Mouse (Mus musculus) midbrain, embryonic 15.5 days (tissue): Measurements from ENCODE around the gene Ankrd63. TPM values are rescaled to one million over a fixed set of nuclear protein-coding genes. Genes with fewer than 3 reads are reported as not detected.

Experiments used
- ATAC-seq: fragments of 200-750 bp; cut with Nextera tagmentation; replicated peaks from 2 replicates; pipeline ENCODE4 v1.8.0; 2017; ENCODE audit warnings: moderate TSS enrichment
- H3K27ac ChIP-seq: fragments of 300-500 bp; sonication (generic); 2 replicates; pipeline ENCODE4 v1.5.1; 2015; ENCODE audit warnings: mild to moderate bottlenecking, inconsistent platforms
- H3K27me3 ChIP-seq: fragments of 300-500 bp; sonication (generic); replicated peaks from 2 replicates; pipeline ENCODE4 v1.6.1; 2015; ENCODE audit warnings: inconsistent platforms
- H3K36me3 ChIP-seq: fragments of 300-500 bp; sonication (generic); replicated peaks from 2 replicates; pipeline ENCODE4 v1.6.1; 2015; ENCODE audit warnings: inconsistent platforms
- H3K4me1 ChIP-seq: fragments of 300-500 bp; sonication (generic); 2 replicates; pipeline ENCODE4 v1.6.1; 2015; ENCODE audit warnings: inconsistent platforms
- H3K4me2 ChIP-seq: fragments of 300-500 bp; sonication (generic); 2 replicates; pipeline ENCODE4 v1.6.1; 2015; ENCODE audit warnings: inconsistent platforms, mild to moderate bottlenecking, moderate library complexity
- H3K4me3 ChIP-seq: fragments of 300-500 bp; sonication (generic); 2 replicates; pipeline ENCODE4 v1.5.1; 2015; ENCODE audit warnings: mild to moderate bottlenecking, inconsistent platforms
- H3K9ac ChIP-seq: fragments of 300-500 bp; sonication (generic); 2 replicates; pipeline ENCODE4 v1.6.1; 2015; ENCODE audit warnings: mild to moderate bottlenecking, inconsistent platforms
- H3K9me3 ChIP-seq: fragments of 300-500 bp; sonication (generic); 2 replicates; pipeline ENCODE4 v1.6.1; 2016; ENCODE audit warnings: inconsistent platforms
- WGBS: fragments of 180-500 bp; shearing (Covaris S2); methylation state at CpG from one replicate; pipeline ENCODE4 v1.1.7; 2015; ENCODE audit warnings: mixed read lengths; 5-methylcytosine and 5-hydroxymethylcytosine counted together
- polyA plus RNA-seq: library from polyadenylated mRNA; unstranded; fragments of >200 nt; fragmentation: Nextera tagmentation; extraction: Ambion mirVana; gene quantifications from 2 replicates; pipeline ENCODE4 v1.2.1, GENCODE M21; 2015

Ankrd63 gene
- polyA plus RNA-seq, 1 experiment from 2014 or later, result not detected

DNA sequence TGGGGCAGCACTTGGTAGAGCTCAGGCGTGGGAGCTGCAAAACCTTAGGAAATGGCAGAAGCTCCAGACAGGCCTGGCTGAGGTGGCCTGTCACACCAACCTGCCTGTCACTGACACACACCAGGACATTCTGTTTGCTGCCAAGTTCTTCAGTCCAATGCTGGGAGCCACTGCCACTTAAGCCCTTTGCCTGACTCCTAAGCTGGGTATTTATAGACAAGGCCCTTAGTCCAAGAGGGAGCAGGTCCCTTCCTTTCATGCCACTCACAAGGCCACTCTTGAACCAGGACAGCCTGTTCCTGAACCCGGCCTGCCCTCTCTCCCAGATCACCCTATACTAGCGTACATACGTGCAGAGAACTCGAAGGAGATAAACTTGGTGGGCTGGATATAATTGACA is 12.9 kb upstream of the Ankrd63 start:
- Histone ChIP-seq H3K36me3 (no peaks in the 10 kb centered on the region), H3K9me3 (no peaks in the 10 kb centered on the region), H3K27me3 (peaks cover 13% of the 10 kb centered on the region), H3K4me2 (no peak overlapping the region), H3K4me1 (peaks cover 9% of the 10 kb centered on the region), H3K27ac (no peak overlapping the region), H3K9ac (no peak overlapping the region), H3K4me3 (no peak overlapping the region)
- no peak for ATAC-seq
- WGBS, result 91% methylated on average over 5 of the region's 5 CpGs

DNA sequence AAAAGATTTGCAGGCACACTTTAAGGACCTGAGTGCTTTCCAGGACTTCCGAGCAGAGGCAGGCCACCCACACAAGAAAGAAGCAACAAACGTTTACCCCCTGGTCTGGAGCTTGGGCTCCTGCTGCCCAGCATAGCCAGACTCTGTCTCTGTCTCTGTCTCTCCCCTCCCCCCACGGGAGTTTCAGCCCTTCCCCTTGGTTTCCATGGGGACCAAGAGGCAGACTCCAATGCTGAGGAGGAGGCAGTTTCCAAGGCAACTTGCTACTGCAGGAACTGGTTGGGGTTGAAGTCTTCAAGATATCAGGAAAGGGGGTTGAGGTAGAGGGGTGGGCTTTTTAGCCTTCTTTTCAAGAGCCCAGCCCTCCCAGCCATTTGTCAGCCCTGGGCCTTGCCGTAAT is 10.5 kb upstream of the Ankrd63 start:
- H3K9me3 ChIP-seq, result no peaks in the 10 kb centered on the region
- ATAC-seq, result peak; percentile 62
- peak overlapping the region; percentile 20; the same call in 1 of the 2 replicates for H3K27ac ChIP-seq
- 18% methylated on average over 4 of the region's 4 CpGs for WGBS
- no peak overlapping the region; the same call in 1 of the 2 replicates for H3K4me2 ChIP-seq
- H3K9ac ChIP-seq, result no peak overlapping the region
- H3K36me3 ChIP-seq, result no peaks in the 10 kb centered on the region
- H3K4me3 ChIP-seq, result no peak overlapping the region
- peaks cover 20% of the 10 kb centered on the region for H3K4me1 ChIP-seq
- H3K27me3 ChIP-seq, result peaks cover 32% of the 10 kb centered on the region

DNA sequence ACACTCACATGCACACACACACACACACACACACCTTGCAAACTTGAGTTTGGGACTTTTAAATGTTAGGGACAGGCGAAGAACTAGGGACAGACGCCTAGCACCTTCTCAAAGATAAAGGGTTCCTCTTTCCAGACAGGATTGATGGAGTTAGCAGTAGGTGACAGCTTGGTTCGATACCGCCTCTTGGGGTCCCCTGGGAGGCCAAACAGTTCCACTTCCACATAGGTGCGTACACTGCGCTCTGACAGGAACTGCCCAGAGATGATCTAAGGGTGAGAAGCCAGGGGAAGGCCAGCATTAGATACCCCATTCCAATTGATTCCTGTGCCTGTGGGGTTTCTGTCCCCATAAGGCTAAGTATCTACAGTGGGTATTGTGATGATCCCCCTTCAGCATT is 9.9 kb upstream of the Ankrd63 start:
- Histone ChIP-seq H3K27me3 (peaks cover 38% of the 10 kb centered on the region), H3K9me3 (no peaks in the 10 kb centered on the region), H3K36me3 (no peaks in the 10 kb centered on the region), H3K4me2 (no peak overlapping the region), H3K4me1 (peaks cover 20% of the 10 kb centered on the region), H3K4me3 (no peak overlapping the region), H3K27ac (no peak overlapping the region), H3K9ac (no peak overlapping the region)
- WGBS, result 95% methylated on average over 6 of the region's 6 CpGs
- no peak for ATAC-seq

DNA sequence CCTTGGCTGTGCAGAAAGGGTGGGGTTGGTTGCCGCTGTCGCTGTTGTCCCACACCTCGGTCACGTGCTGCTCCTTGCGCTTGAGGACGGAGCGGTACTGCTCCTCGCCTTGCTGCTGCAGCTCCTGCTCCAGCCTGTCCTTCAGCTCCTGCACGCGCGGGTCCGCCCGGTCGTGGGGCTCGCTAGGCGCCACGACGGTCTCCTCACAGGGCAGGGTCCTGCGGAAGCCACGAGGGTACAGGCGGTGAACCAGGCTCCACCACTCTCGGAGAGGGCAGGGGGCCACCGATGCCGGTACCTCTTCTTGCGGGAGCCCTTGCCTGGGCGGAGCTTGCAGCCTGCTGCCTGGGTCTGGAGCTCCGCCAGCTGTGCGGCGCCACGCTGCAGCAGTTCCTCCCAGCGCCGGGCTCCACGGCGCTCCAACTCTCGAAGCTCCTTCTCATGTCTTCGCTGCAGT is 7.3 kb upstream of the Ankrd63 start:
- peak overlapping the region; percentile 40 for H3K4me3 ChIP-seq
- peak overlapping the region; percentile 30 for H3K9ac ChIP-seq
- peaks cover 25% of the 10 kb centered on the region for H3K4me1 ChIP-seq
- H3K4me2 ChIP-seq, result peak overlapping the region; percentile 86
- peaks cover 64% of the 10 kb centered on the region for H3K27me3 ChIP-seq
- H3K36me3 ChIP-seq, result no peaks in the 10 kb centered on the region
- peak; percentile 69 for ATAC-seq
- 3% methylated on average over 36 of the region's 36 CpGs for WGBS
- H3K9me3 ChIP-seq, result no peaks in the 10 kb centered on the region
- no peak overlapping the region for H3K27ac ChIP-seq

DNA sequence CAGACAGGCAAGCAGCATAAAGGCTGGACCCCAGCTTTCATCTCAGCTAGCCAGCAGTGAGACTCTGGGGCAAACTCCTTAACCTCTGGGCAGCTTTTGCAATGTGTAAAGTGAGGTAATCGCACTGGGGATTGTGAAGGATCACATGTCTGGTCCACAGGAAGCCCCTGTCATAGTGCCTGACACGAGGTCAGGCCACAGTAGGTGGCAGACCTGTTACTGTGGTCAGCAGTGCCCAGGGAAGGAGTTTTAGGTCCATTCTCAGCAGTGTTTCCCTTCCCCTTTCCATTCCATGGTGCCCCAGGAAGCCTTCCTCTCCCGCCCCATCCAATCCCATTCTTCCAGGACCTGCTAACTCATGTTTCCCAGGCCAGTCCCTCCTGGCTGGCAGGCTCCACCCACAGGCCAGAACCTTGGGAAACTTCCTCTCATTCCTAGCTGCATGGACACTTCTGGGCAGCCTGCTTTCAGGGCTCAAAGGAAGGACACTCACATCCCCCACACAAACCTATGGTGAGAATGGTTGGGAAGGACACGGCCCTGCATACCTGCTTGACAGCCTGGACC is 6.0 kb upstream of the Ankrd63 start:
- Histone ChIP-seq H3K9ac (no peak overlapping the region), H3K4me1 (peaks cover 23% of the 10 kb centered on the region), H3K27ac (no peak overlapping the region), H3K4me2 (no peak overlapping the region), H3K9me3 (no peaks in the 10 kb centered on the region), H3K36me3 (no peaks in the 10 kb centered on the region), H3K4me3 (no peak overlapping the region), H3K27me3 (peaks cover 77% of the 10 kb centered on the region)
- ATAC-seq, result no peak
- 46% methylated on average over 4 of the region's 4 CpGs for WGBS

DNA sequence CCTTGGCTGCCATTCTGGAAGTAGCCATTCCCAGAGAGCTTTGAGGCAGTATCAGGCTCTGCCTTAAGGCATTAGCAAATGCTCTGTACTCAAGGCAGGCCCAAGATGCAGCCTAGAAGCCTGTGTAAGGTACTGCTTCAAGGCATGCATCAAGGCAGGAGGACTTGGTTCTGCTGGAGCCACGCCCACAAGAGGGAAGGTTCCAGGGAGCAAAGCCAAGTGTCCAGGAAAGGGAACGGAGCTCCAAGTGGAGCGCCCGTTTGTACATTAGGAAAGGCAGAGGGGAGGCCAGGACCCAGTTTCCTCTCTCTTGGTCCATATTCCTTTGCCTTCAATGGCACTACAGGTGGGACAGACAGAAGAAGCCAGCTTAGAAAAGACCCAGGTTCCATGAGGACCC is 4.7 kb upstream of the Ankrd63 start:
- Histone ChIP-seq H3K9me3 (no peaks in the 10 kb centered on the region), H3K4me2 (no peak overlapping the region), H3K27ac (no peak overlapping the region), H3K4me1 (peaks cover 27% of the 10 kb centered on the region), H3K4me3 (no peak overlapping the region), H3K27me3 (peaks cover 88% of the 10 kb centered on the region), H3K36me3 (no peaks in the 10 kb centered on the region), H3K9ac (no peak overlapping the region)
- no peak for ATAC-seq
- WGBS, result 84% methylated on average over 4 of the region's 4 CpGs

DNA sequence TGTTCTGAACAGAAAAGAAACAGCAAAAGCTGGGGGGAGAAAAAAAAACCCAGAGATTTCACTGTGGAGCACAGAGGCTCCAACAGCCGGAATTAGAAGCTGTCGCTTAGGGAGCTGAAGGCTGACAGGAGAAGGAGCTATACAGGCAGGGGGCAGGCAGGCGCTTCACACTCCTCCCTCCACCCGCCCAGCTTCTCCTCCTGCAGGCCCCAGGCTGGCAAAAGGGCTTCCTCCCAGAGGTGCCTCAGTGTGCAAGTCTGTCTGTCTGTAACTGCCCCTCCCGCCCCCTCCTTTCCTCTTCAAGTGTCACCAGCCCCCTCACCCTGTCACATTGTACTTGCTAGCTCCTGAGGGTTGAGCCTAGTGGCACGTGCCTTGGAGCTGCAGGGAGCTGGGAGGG is 2.7 kb upstream of the Ankrd63 start:
- Histone ChIP-seq H3K4me2 (no peak overlapping the region), H3K9ac (no peak overlapping the region)
- WGBS, result 8% methylated on average over 6 of the region's 6 CpGs

DNA sequence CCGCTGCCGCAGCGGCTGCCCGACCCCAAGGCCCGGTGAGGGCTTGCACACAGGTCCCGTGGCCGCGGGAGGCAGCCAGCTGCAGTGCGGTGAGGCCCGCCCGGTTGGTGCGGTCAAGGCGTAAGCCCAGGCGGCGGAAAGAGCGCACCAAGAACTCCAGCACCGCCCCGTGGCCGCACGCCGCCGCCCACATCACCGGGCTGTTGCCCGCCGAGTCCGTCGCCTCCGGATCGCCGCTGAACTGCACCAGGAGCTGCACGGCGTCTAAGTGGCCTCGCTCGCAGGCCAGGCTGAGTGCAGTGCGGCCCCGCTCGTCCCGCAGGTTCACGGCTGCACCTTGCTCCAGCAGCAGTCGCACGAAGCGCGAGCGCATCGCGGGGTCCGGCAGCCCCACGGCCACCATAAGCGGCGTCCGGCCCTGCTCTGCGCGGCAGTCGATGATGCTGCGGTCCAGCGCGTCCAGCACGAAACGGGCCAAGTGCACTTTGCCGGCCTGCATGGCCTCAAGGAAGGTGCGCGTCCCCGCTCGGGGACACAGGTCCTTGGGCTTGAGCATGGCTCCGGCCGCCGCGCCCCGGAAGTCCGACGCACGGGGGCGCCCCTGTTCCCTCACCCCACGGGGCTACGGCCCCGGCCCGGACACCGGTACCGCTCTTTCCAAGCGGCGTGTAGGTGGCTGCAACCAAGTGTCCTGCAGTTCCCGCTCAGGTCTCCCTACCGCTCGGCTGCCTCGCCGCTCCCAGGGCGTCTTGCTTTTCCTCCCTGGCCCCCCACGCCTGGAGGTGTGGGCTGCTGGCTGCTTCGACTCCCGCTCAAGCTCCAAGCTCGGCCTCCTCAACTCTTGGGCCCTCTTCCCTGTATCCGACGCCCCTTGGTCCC is 641 bp downstream of the Ankrd63 start:
- H3K27ac ChIP-seq, result no peak overlapping the region
- H3K9ac ChIP-seq, result peak overlapping the region; percentile 23; the same call in 1 of the 2 replicates
- peak; percentile 21 for ATAC-seq
- peaks cover 93% of the 10 kb centered on the region for H3K27me3 ChIP-seq
- H3K4me1 ChIP-seq, result peaks cover 45% of the 10 kb centered on the region
- H3K4me3 ChIP-seq, result peak overlapping the region; percentile 33
- H3K36me3 ChIP-seq, result no peaks in the 10 kb centered on the region
- H3K4me2 ChIP-seq, result peak overlapping the region; percentile 68
- no peaks in the 10 kb centered on the region for H3K9me3 ChIP-seq
- 1% methylated on average over 89 of the region's 93 CpGs for WGBS

More for the DNA sequence above, 2.7 kb upstream of the Ankrd63 start:
- no peak for ATAC-seq
- Histone ChIP-seq H3K27ac (no peak overlapping the region), H3K36me3 (no peaks in the 10 kb centered on the region), H3K9me3 (no peaks in the 10 kb centered on the region), H3K27me3 (peaks cover 94% of the 10 kb centered on the region), H3K4me3 (no peak overlapping the region), H3K4me1 (peaks cover 38% of the 10 kb centered on the region)

DNA sequence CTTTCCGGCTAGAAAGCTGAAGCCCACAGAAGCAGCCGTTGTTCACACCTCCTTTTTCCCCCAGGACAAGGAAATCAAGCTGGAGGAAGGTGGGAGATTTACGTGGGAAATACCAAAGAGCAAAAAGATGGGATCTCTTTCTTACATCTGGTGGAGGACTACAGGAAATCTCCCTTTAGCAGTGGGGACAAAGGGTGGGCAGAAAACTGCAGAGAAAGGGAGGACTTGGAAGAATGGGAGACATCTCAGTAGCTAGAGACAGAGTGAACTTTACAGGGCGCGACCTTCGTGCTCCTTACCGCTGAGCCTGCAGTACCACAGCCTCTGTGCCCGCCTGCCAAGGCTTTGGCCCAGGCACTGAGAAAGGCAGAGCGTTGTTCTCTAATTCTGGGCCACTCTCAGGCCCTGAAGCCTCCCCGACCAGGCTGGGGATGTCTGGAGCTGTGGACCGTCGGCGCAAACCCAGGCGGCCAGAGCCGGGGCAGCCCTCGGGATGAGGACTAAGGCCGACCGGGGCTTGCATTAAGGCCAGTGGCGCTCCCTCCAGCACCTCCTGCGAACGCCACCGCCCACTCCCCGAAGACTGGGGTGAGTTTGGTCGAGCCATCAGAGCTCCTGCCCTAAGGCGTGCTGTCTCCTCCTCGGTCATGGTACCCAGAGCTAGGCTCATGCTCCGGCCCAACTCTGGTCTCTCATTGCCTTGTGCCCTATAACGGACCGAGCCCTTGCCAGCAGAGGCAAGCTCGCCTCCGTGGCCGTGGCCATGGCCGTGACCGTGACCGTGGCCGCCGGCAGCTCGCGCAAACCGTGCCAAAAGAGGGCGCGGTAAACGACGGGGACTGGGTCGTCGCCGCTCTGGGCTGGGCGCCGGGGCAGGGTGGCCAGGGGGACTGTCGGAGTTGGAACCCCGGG is 1.5 kb downstream of the Ankrd63 start:
- Histone ChIP-seq H3K9ac (no peak overlapping the region), H3K27me3 (peaks cover 91% of the 10 kb centered on the region), H3K36me3 (no peaks in the 10 kb centered on the region), H3K9me3 (no peaks in the 10 kb centered on the region), H3K27ac (no peak overlapping the region), H3K4me2 (peak overlapping the region; percentile 68), H3K4me1 (peaks cover 45% of the 10 kb centered on the region), H3K4me3 (peak overlapping the region; percentile 33)
- ATAC-seq, result peak; percentile 5; the same call in 1 of the 2 replicates
- WGBS, result 4% methylated on average over 51 of the region's 51 CpGs

DNA sequence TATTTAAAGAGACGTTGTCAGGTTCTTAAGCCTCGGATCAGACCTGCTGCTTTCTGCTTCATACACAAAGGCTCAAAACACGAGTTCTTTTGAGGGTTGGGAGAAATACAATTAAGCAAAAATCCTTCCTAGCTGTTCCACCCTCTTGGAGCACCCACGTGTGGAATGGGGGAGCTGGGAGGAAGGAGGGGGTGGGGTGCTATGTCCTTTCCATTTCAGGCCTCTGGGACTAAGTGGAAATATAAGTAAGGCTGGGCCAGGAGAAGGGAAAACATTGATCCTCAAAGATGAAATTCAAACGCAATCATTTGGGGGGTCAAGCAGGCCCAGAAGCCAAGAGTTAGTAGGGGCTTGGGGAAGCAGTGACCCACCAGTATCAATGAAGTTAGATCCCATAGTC is 2.6 kb downstream of the Ankrd63 start:
- Histone ChIP-seq H3K9me3 (no peaks in the 10 kb centered on the region), H3K9ac (no peak overlapping the region), H3K4me3 (no peak overlapping the region), H3K36me3 (no peaks in the 10 kb centered on the region), H3K27ac (no peak overlapping the region), H3K4me1 (peaks cover 45% of the 10 kb centered on the region), H3K4me2 (no peak overlapping the region), H3K27me3 (peaks cover 90% of the 10 kb centered on the region)
- ATAC-seq, result no peak
- 4% methylated on average over 5 of the region's 5 CpGs for WGBS

DNA sequence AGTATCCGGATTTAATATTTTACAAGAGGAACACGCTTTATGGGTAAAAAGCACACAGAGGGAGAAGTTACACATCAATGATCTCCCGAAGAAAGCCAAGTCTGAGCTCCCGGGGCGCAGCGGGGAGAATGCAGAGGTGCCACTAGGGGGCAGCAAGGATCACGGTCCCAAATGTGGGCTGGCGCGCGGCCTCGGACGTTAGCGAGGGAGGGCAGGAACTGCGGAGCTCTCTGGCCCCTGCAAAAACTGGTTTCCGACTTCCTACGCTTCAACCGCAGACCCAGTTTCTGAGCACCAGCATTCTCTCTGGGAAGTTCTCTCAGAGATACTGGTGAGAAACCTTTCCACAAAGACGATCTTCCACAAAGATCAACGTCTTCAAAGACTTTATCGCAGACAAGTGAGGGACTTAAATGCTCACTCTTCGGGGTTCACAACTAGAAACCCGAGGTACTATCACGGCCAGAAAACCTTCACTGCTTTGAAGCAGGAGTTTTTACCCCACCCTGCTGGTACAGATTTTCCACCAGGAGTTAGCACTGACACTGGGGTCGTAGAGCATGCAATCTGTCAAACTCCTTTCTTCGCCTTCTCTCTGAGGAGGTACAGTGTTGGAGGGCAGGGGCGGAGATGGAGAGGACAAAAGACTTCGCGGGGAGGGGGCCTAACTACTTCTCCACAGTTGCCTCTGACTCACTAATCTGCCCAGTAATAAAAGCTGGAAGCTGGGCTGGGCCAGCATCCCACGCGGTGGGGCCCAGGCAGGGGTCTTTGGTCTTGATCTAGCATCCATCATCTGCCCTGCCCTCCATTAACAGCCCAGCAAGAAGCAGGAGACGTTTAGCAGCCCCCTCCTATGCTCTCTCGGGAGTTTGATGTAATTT is 3.3 kb downstream of the Ankrd63 start:
- H3K4me2 ChIP-seq, result peak overlapping the region; percentile 41
- no peak overlapping the region for H3K9ac ChIP-seq
- H3K27ac ChIP-seq, result no peak overlapping the region
- no peak for ATAC-seq
- peaks cover 45% of the 10 kb centered on the region for H3K4me1 ChIP-seq
- no peaks in the 10 kb centered on the region for H3K9me3 ChIP-seq
- no peaks in the 10 kb centered on the region for H3K36me3 ChIP-seq
- H3K27me3 ChIP-seq, result peaks cover 85% of the 10 kb centered on the region
- 2% methylated on average over 32 of the region's 32 CpGs for WGBS
- H3K4me3 ChIP-seq, result peak overlapping the region; percentile 17; the same call in 1 of the 2 replicates
